Mouse (Mus musculus): Measurements from ENCODE around the gene Vax1. TPM values are rescaled to one million over a fixed set of nuclear protein-coding genes. Genes with fewer than 3 reads are reported as not detected.

Vax1 gene
- polyA plus RNA-seq, 1 experiment: 0.98 TPM

DNA sequence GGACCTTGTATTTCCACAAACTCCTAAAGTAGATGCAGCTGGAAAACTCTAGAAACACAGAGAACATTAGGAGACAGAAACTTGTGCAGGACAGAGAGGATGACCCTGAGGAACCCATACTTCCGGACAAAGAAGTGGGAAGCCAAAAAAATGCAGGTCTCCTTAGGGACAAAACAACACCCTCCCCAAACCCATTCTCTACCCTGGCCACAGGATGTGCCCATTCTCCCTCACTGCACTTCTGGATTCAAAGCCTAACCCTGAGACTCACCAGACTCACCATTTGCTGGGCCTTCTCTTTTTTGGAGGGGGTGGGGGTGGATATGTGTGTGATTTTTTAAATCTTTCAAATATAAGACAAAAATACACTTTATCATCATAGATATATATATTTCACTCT is 5.7 kb downstream of the Vax1 start:
- H3K27ac ChIP-seq (ENCODE audit: insufficient read depth, low read length): no peak overlapping the region
- TF ChIP-seq CTCF (IDR thresholded peaks at IDR 0.05; ENCODE audit: extremely low read depth, insufficient read depth, low read length) (no peak), POLR2A (IDR thresholded peaks at IDR 0.05; ENCODE audit: extremely low read depth, insufficient read depth, low read length) (no peak)
- H3K4me1 ChIP-seq (ENCODE audit: control insufficient read depth, insufficient read depth, low read length): no peaks in the 10 kb centered on the region
- H3K4me3 ChIP-seq (ENCODE audit: insufficient read depth, low read length): no peak overlapping the region

GRCm38 (mm10) chr19:59156702-59157101 is 13.2 kb downstream of the Vax1 start:
- Histone ChIP-seq H3K27ac (ENCODE audit: insufficient read depth, low read length) (no peak overlapping the region), H3K4me3 (ENCODE audit: insufficient read depth, low read length) (no peak overlapping the region), H3K4me1 (ENCODE audit: control insufficient read depth, insufficient read depth, low read length) (no peaks in the 10 kb centered on the region)
- TF ChIP-seq POLR2A (IDR thresholded peaks at IDR 0.05; ENCODE audit: extremely low read depth, insufficient read depth, low read length) (no peak), CTCF (IDR thresholded peaks at IDR 0.05; ENCODE audit: extremely low read depth, insufficient read depth, low read length) (no peak)

- TF ChIP-seq CTCF (IDR thresholded peaks at IDR 0.05; ENCODE audit: extremely low read depth, insufficient read depth, low read length) (no peak), POLR2A (IDR thresholded peaks at IDR 0.05; ENCODE audit: extremely low read depth, insufficient read depth, low read length) (no peak)
- Histone ChIP-seq H3K4me1 (ENCODE audit: control insufficient read depth, insufficient read depth, low read length) (no peaks in the 10 kb centered on the region), H3K4me3 (ENCODE audit: insufficient read depth, low read length) (no peak overlapping the region), H3K27ac (ENCODE audit: insufficient read depth, low read length) (no peak overlapping the region)
These were observed 15.7 kb downstream of the Vax1 start for GRCm38 (mm10) chr19:59154171-59154570.

GRCm38 (mm10) chr19:59145492-59146140 is 24.2 kb downstream of the Vax1 start:
- no peak for TF ChIP-seq CTCF (IDR thresholded peaks at IDR 0.05; ENCODE audit: extremely low read depth, insufficient read depth, low read length)
- H3K4me3 ChIP-seq (ENCODE audit: insufficient read depth, low read length): no peak overlapping the region
- no peak overlapping the region for H3K27ac ChIP-seq (ENCODE audit: insufficient read depth, low read length)
- H3K4me1 ChIP-seq (ENCODE audit: control insufficient read depth, insufficient read depth, low read length): peaks cover 2% of the 10 kb centered on the region

DNA sequence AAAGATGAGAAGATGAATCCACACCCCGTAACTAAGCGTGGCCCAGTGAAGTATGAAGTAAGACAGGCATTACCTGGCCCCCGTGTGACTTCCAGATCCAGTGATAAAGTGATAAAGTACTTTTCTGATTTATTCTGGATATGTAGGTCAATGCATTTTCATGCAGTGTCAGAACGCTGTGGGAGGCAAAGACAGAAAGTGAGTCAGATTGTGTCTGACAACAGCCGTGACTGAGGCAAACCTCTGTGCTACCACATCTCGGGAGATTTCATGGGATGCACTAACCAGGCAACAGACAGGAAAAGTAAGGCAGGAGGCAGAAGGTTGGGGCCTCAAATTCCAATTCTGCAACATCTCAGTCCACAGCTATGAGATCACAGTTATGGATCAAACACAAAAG is 24.8 kb downstream of the Vax1 start:
- peaks cover 2% of the 10 kb centered on the region for H3K4me1 ChIP-seq (ENCODE audit: control insufficient read depth, insufficient read depth, low read length)
- no peak overlapping the region for H3K27ac ChIP-seq (ENCODE audit: insufficient read depth, low read length)
- TF ChIP-seq POLR2A (IDR thresholded peaks at IDR 0.05; ENCODE audit: extremely low read depth, insufficient read depth, low read length): no peak
- TF ChIP-seq CTCF (IDR thresholded peaks at IDR 0.05; ENCODE audit: extremely low read depth, insufficient read depth, low read length): no peak
- no peak overlapping the region for H3K4me3 ChIP-seq (ENCODE audit: insufficient read depth, low read length)

- TF ChIP-seq CTCF (IDR thresholded peaks at IDR 0.05; ENCODE audit: extremely low read depth, insufficient read depth, low read length) (no peak), POLR2A (IDR thresholded peaks at IDR 0.05; ENCODE audit: extremely low read depth, insufficient read depth, low read length) (no peak)
- Histone ChIP-seq H3K27ac (ENCODE audit: insufficient read depth, low read length) (no peak overlapping the region), H3K4me3 (ENCODE audit: insufficient read depth, low read length) (no peak overlapping the region), H3K4me1 (ENCODE audit: control insufficient read depth, insufficient read depth, low read length) (peaks cover 2% of the 10 kb centered on the region)
These were observed 27.6 kb downstream of the Vax1 start for GRCm38 (mm10) chr19:59142206-59142605.

GRCm38 (mm10) chr19:59135387-59135786 is 34.5 kb downstream of the Vax1 start:
- TF ChIP-seq CTCF (IDR thresholded peaks at IDR 0.05; ENCODE audit: extremely low read depth, insufficient read depth, low read length): no peak
- no peak for TF ChIP-seq POLR2A (IDR thresholded peaks at IDR 0.05; ENCODE audit: extremely low read depth, insufficient read depth, low read length)
- H3K4me1 ChIP-seq (ENCODE audit: control insufficient read depth, insufficient read depth, low read length): no peaks in the 10 kb centered on the region
- H3K4me3 ChIP-seq (ENCODE audit: insufficient read depth, low read length): no peak overlapping the region
- H3K27ac ChIP-seq (ENCODE audit: insufficient read depth, low read length): no peak overlapping the region

DNA sequence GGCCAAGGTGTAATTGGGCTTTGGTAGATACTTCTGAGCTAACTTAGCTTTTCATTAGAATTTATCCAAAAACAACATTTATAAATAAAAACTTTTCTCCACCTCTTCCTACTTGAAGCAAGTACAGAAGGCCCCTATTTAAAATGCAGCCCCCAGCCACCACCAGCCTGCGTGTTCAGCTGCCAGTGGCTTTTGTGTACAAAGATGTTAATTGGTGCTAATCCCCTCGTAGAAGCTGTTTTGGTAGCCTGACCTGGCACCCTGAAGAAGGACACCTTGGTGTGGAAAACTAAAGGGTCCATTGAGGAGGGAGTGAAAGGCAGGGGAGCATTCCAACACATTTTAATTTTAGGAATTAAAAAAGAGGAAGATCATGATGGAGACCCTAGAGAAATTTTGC is 34.9 kb downstream of the Vax1 start:
- no peaks in the 10 kb centered on the region for H3K4me1 ChIP-seq (ENCODE audit: control insufficient read depth, insufficient read depth, low read length)
- TF ChIP-seq POLR2A (IDR thresholded peaks at IDR 0.05; ENCODE audit: extremely low read depth, insufficient read depth, low read length) (no peak), CTCF (IDR thresholded peaks at IDR 0.05; ENCODE audit: extremely low read depth, insufficient read depth, low read length) (no peak)
- H3K4me3 ChIP-seq (ENCODE audit: insufficient read depth, low read length): no peak overlapping the region
- no peak overlapping the region for H3K27ac ChIP-seq (ENCODE audit: insufficient read depth, low read length)

DNA sequence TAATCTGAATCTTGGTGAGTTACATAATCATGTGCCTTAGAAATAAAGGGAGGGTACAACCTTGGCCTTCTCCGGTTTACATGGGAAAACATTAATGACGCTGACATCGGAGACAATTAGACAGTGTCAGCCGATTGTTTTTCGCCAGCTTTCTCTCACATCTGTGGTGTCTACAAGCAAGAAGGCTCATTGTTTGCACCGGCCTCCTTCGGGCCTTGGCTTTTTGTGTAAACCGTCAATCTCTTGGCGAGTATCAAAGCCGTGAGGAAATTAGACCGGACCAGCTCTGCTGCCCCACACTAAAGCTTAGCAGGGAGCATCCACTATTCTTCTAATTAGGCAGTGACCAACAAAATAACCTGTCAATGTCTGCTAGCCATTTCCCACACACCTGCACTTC is 36.7 kb downstream of the Vax1 start:
- Histone ChIP-seq H3K4me1 (ENCODE audit: control insufficient read depth, insufficient read depth, low read length) (no peaks in the 10 kb centered on the region), H3K27ac (ENCODE audit: insufficient read depth, low read length) (no peak overlapping the region), H3K4me3 (ENCODE audit: insufficient read depth, low read length) (no peak overlapping the region)
- TF ChIP-seq CTCF (IDR thresholded peaks at IDR 0.05; ENCODE audit: extremely low read depth, insufficient read depth, low read length) (no peak), POLR2A (IDR thresholded peaks at IDR 0.05; ENCODE audit: extremely low read depth, insufficient read depth, low read length) (no peak)

- TF ChIP-seq CTCF (IDR thresholded peaks at IDR 0.05; ENCODE audit: extremely low read depth, insufficient read depth, low read length): no peak
- no peak for TF ChIP-seq POLR2A (IDR thresholded peaks at IDR 0.05; ENCODE audit: extremely low read depth, insufficient read depth, low read length)
- Histone ChIP-seq H3K27ac (ENCODE audit: insufficient read depth, low read length) (no peak overlapping the region), H3K4me1 (ENCODE audit: control insufficient read depth, insufficient read depth, low read length) (no peaks in the 10 kb centered on the region), H3K4me3 (ENCODE audit: insufficient read depth, low read length) (no peak overlapping the region)
These were observed 40.2 kb downstream of the Vax1 start for GRCm38 (mm10) chr19:59129671-59130070.

Data from cortical plate, adult 2 months (tissue).